Mouse (Mus musculus): ENCODE measurements around the gene Cela1. TPM values are rescaled to one million over a fixed set of nuclear protein-coding genes. Genes with fewer than 3 reads are reported as not detected.
A peak's percentile ranks its signal among the peaks of the same experiment; 100 is the strongest.

The Cela1 gene
- total RNA-seq, 2 experiments from 2014 or later = not detected

- no peak for DNase-seq
- TF ChIP-seq CTCF (IDR thresholded peaks at IDR 0.05) = no peak
- intact Hi-C loops (cut with DNase I) = no loop called here
- H3K4me3 ChIP-seq = no peak overlapping the region
- H3K27ac ChIP-seq = no peak overlapping the region
Observed at GRCm38 (mm10) chr15:100699386-100699785, 11.7 kb upstream of the Cela1 start.

- intact Hi-C loops (cut with DNase I) = no loop called here
- Histone ChIP-seq H3K4me3 (no peak overlapping the region), H3K27ac (no peak overlapping the region)
- TF ChIP-seq CTCF (IDR thresholded peaks at IDR 0.05) = no peak
- DNase-seq = no peak
Observed at GRCm38 (mm10) chr15:100698078-100698477, 10.4 kb upstream of the Cela1 start.

- DNase-seq = no peak
- Histone ChIP-seq H3K4me3 (no peak overlapping the region), H3K27ac (no peak overlapping the region)
- TF ChIP-seq CTCF (IDR thresholded peaks at IDR 0.05) = no peak
- intact Hi-C loops (cut with DNase I) = no loop called here
Observed at GRCm38 (mm10) chr15:100694406-100694805, 6.7 kb upstream of the Cela1 start.

- intact Hi-C loops (cut with DNase I) = no loop called here
- no peak overlapping the region for H3K27ac ChIP-seq
- TF ChIP-seq CTCF (IDR thresholded peaks at IDR 0.05) = no peak
- no peak for DNase-seq
- H3K4me3 ChIP-seq = no peak overlapping the region
Observed at GRCm38 (mm10) chr15:100691990-100692389, 4.3 kb upstream of the Cela1 start.

GRCm38 (mm10) chr15:100686989-100687388, 732 bp downstream of the Cela1 start:
- H3K4me3 ChIP-seq = no peak overlapping the region
- no peak overlapping the region for H3K27ac ChIP-seq
- intact Hi-C loops (cut with DNase I) = no loop called here
- no peak for DNase-seq
- no peak for TF ChIP-seq CTCF (IDR thresholded peaks at IDR 0.05)

GRCm38 (mm10) chr15:100686434-100686833, 1.3 kb downstream of the Cela1 start:
- no peak for DNase-seq
- no peak for TF ChIP-seq CTCF (IDR thresholded peaks at IDR 0.05)
- H3K4me3 ChIP-seq = no peak overlapping the region
- intact Hi-C loops (cut with DNase I) = no loop called here
- H3K27ac ChIP-seq = no peak overlapping the region

- Histone ChIP-seq H3K4me3 (no peak overlapping the region), H3K27ac (no peak overlapping the region)
- intact Hi-C loops (cut with DNase I) = no loop called here
- no peak for TF ChIP-seq CTCF (IDR thresholded peaks at IDR 0.05)
- DNase-seq = no peak
Observed at GRCm38 (mm10) chr15:100685849-100686248, 1.9 kb downstream of the Cela1 start.

- Histone ChIP-seq H3K4me3 (no peak overlapping the region), H3K27ac (no peak overlapping the region)
- TF ChIP-seq CTCF (IDR thresholded peaks at IDR 0.05) = no peak
- intact Hi-C loops (cut with DNase I) = no loop called here
- no peak for DNase-seq
Observed at GRCm38 (mm10) chr15:100685255-100685654, 2.5 kb downstream of the Cela1 start.

- intact Hi-C loops (cut with DNase I) = loop anchor here (5.0 kb wide), 1 partner anchor 72 kb away; no protein-coding TSS in a partner anchor
- DNase-seq = no peak
- Histone ChIP-seq H3K27ac (no peak overlapping the region), H3K4me3 (no peak overlapping the region)
- TF ChIP-seq CTCF (IDR thresholded peaks at IDR 0.05) = no peak
Observed at GRCm38 (mm10) chr15:100684450-100684849, 3.3 kb downstream of the Cela1 start.

- no peak overlapping the region for H3K4me3 ChIP-seq
- no peak overlapping the region for H3K27ac ChIP-seq
- DNase-seq = peak; percentile 80
- intact Hi-C loops (cut with DNase I) = loop anchor here (2.0 to 5.0 kb wide), 3 partner anchors 71 to 214 kb away; partner anchors contain the start of gene Letmd1
- TF ChIP-seq CTCF (IDR thresholded peaks at IDR 0.05) = peak; percentile 78
Observed at GRCm38 (mm10) chr15:100683041-100683440, 4.7 kb downstream of the Cela1 start.

GRCm38 (mm10) chr15:100681770-100682169, 6.0 kb downstream of the Cela1 start:
- no peak overlapping the region for H3K4me3 ChIP-seq
- TF ChIP-seq CTCF (IDR thresholded peaks at IDR 0.05) = no peak
- intact Hi-C loops (cut with DNase I) = loop anchor here (2.0 to 5.0 kb wide), 3 partner anchors 69 to 213 kb away; partner anchors contain the start of gene Letmd1
- H3K27ac ChIP-seq = no peak overlapping the region
- no peak for DNase-seq

- no peak overlapping the region for H3K4me3 ChIP-seq
- intact Hi-C loops (cut with DNase I) = loop anchor here (5.0 kb wide), 1 partner anchor 68 kb away; no protein-coding TSS in a partner anchor
- TF ChIP-seq CTCF (IDR thresholded peaks at IDR 0.05) = no peak
- no peak for DNase-seq
- H3K27ac ChIP-seq = no peak overlapping the region
Observed at GRCm38 (mm10) chr15:100680381-100680780, 7.3 kb downstream of the Cela1 start.

GRCm38 (mm10) chr15:100679005-100679404, 8.7 kb downstream of the Cela1 start:
- Histone ChIP-seq H3K27ac (no peak overlapping the region), H3K4me3 (no peak overlapping the region)
- no peak for DNase-seq
- intact Hi-C loops (cut with DNase I) = no loop called here
- no peak for TF ChIP-seq CTCF (IDR thresholded peaks at IDR 0.05)

- DNase-seq = no peak
- intact Hi-C loops (cut with DNase I) = no loop called here
- H3K4me3 ChIP-seq = no peak overlapping the region
- H3K27ac ChIP-seq = no peak overlapping the region
- TF ChIP-seq CTCF (IDR thresholded peaks at IDR 0.05) = no peak
Observed at GRCm38 (mm10) chr15:100678581-100678980, 9.1 kb downstream of the Cela1 start.
